Mouse (Mus musculus) right cerebral cortex, postnatal 10 days (tissue): ENCODE results near the gene Olfr301.

Source experiments
- DNase-seq, 2 experiments: peaks; one replicate each; pipeline ENCODE4 v3.0.0; 2021; ENCODE audit warnings: low spot score in 2 of 2

Olfr301 gene

GRCm38 (mm10) chr7:86403546-86403945 is at the start of gene Olfr301:
TSS of gene Olfr301 (plus strand) at chr7:86403846.
- no peak for DNase-seq

- DNase-seq: no peak
These were observed 36.8 kb upstream of the Olfr301 start, which contains the start of gene Olfr305 for GRCm38 (mm10) chr7:86366828-86367227. TSS of gene Olfr305 (minus strand) at chr7:86366928.

GRCm38 (mm10) chr7:86385769-86386168 is 17.9 kb upstream of the Olfr301 start:
- DNase-seq: no peak

- DNase-seq: no peak
These were observed 17.1 kb upstream of the Olfr301 start, which contains the start of gene Olfr304 for GRCm38 (mm10) chr7:86386558-86386957. TSS of gene Olfr304 (minus strand) at chr7:86386658.

- DNase-seq: no peak
These were observed 6.0 kb upstream of the Olfr301 start, which contains the start of gene Olfr303 for GRCm38 (mm10) chr7:86397689-86398088. TSS of gene Olfr303 (minus strand) at chr7:86397789.

- DNase-seq: no peak
These were observed 56.0 kb downstream of the Olfr301 start, which contains the start of gene Olfr299 for GRCm38 (mm10) chr7:86459621-86460020. TSS of gene Olfr299 (plus strand) at chr7:86459921.
